Mouse (Mus musculus) hindbrain, embryonic 15.5 days (tissue): ENCODE measurements around the gene Sash1. TPM values are rescaled to one million over a fixed set of nuclear protein-coding genes. Genes with fewer than 3 reads are reported as not detected.

ENCODE experiments used
- ATAC-seq: fragments of 200-750 bp; cut with Nextera tagmentation; 2 replicates; pipeline ENCODE4 v1.8.0; 2017; ENCODE audit warnings: low read depth, moderate number of reproducible peaks, moderate TSS enrichment; ENCODE audit not compliant: low FRiP score
- H3K27ac ChIP-seq: fragments of 300-500 bp; sonication (generic); replicated peaks from 2 replicates; pipeline ENCODE4 v1.5.1; 2015; ENCODE audit warnings: mild to moderate bottlenecking, inconsistent platforms
- H3K27me3 ChIP-seq: fragments of 300-500 bp; sonication (generic); 2 replicates; pipeline ENCODE4 v1.6.1; 2015; ENCODE audit warnings: control low read depth, inconsistent platforms
- H3K36me3 ChIP-seq: fragments of 300-500 bp; sonication (generic); 2 replicates; pipeline ENCODE4 v1.6.1; 2015; ENCODE audit warnings: control low read depth, inconsistent platforms
- H3K4me1 ChIP-seq: fragments of 300-500 bp; sonication (generic); replicated peaks from 2 replicates; pipeline ENCODE4 v1.6.1; 2015; ENCODE audit warnings: control low read depth, inconsistent platforms
- H3K4me2 ChIP-seq: fragments of 300-500 bp; sonication (generic); 2 replicates; pipeline ENCODE4 v1.6.1; 2015; ENCODE audit warnings: moderate library complexity, mild to moderate bottlenecking, inconsistent platforms
- H3K4me3 ChIP-seq: fragments of 300-500 bp; sonication (generic); 2 replicates; pipeline ENCODE4 v1.5.1; 2015; ENCODE audit warnings: mild to moderate bottlenecking, inconsistent platforms
- H3K9ac ChIP-seq: fragments of 300-500 bp; sonication (generic); 2 replicates; pipeline ENCODE4 v1.6.1; 2015; ENCODE audit warnings: inconsistent platforms
- H3K9me3 ChIP-seq: fragments of 300-500 bp; sonication (generic); 2 replicates; pipeline ENCODE4 v1.6.1; 2016; ENCODE audit warnings: control low read depth, inconsistent platforms
- WGBS: fragments of 180-500 bp; shearing (Covaris S2); methylation state at CpG from one replicate; pipeline ENCODE4 v1.1.7; 2015; 5-methylcytosine and 5-hydroxymethylcytosine counted together
- polyA plus RNA-seq: library from polyadenylated mRNA; unstranded; fragments of >200 nt; fragmentation: Nextera tagmentation; extraction: Ambion mirVana; gene quantifications from 2 replicates; pipeline ENCODE4 v1.2.1, GENCODE M21; 2015

The Sash1 gene
- polyA plus RNA-seq, 1 experiment from 2014 or later: 3.1 TPM

DNA sequence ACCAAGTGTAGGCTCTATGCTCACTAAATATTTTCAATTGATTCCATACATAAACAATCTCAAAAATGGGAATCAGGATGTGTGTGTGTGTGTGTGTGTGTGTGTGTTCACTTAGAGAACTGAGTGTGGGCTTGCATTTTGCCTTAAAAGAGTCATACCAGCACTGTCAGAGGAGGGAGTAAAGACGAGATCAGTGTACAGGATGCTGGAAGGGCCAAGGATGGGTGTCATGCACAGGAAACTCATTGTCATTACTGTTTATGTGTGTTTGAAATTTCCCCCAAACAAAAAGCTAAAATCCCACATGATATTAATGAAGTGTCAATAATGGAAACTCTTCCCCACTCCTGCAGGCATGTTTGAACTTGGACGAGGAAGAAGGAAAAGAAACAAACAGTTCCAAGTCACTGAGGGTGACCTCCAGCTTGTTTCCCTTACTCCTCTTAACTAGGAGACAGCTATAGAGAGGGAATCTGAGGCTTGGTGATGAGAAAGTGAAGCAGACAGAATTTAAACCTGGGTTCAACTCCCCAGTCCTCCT lies 40.6 kb downstream of the Sash1 start:
- no peaks in the 10 kb centered on the region for H3K27me3 ChIP-seq
- no peak overlapping the region for H3K27ac ChIP-seq
- H3K4me2 ChIP-seq: no peak overlapping the region
- H3K4me1 ChIP-seq: peaks cover 3% of the 10 kb centered on the region; the same call in 1 of the 2 replicates
- H3K4me3 ChIP-seq: no peak overlapping the region
- H3K9ac ChIP-seq: no peak overlapping the region
- WGBS: 84% methylated on average over 2 of the region's 2 CpGs
- no peak for ATAC-seq
- no peaks in the 10 kb centered on the region for H3K9me3 ChIP-seq
- H3K36me3 ChIP-seq: no peaks in the 10 kb centered on the region

DNA sequence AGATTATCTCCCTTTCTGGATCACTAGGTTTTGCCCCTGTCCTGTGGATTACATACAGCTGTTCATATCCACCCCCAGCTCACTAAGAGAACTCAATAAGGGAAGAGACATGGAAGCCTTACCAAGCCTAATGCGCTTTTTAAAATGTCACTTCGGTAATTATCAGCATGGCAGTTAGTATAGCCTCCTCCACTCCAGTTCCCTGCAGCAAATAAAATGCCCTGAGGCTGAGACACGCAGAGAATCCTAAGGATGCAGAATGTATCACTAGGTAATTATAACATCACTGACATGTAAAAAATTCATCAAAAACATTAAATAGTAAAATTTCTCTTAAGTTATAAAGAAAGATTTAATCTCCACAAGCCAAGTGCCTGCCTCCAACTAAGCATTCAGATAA lies 45.9 kb downstream of the Sash1 start:
- H3K4me3 ChIP-seq: no peak overlapping the region
- H3K4me2 ChIP-seq: no peak overlapping the region
- H3K4me1 ChIP-seq: peaks cover 7% of the 10 kb centered on the region; the same call in 1 of the 2 replicates
- no peak overlapping the region for H3K27ac ChIP-seq
- H3K36me3 ChIP-seq: no peaks in the 10 kb centered on the region
- no peaks in the 10 kb centered on the region for H3K27me3 ChIP-seq
- H3K9ac ChIP-seq: no peak overlapping the region
- 51% methylated on average over 3 of the region's 3 CpGs for WGBS
- ATAC-seq: no peak
- no peaks in the 10 kb centered on the region for H3K9me3 ChIP-seq

DNA sequence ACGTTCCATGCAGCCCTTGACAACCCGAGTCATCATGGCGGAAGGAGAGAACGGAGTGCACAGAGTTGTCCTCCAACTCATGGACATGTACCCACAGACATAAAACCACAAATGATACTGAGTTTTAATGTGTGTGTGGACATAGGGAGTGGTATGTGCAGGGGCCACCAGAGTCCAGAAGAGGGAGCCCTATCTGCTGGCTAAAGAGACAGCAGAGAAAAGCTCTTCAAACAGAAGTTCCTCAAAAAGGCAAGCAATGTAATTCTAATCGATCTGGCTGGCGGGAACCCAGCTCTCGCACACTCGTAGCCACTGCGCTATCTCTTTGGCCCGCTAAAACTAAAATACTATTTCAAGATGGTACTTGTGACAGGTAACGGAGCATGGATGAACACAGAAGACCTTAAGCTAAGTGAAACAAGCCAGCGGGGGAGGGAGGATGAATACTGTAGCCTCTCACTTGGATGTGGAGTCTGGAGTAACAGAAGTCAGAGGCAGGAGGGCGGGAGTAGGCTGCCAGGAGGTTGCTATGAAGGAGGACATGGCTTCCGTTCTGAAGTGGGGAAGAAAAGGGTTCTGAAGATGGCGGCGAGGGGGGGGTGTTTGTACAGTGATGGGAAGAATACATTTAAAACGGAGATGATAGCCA lies 51.9 kb downstream of the Sash1 start:
- Histone ChIP-seq H3K27ac (no peak overlapping the region), H3K9me3 (no peaks in the 10 kb centered on the region), H3K4me2 (no peak overlapping the region), H3K4me3 (no peak overlapping the region), H3K9ac (no peak overlapping the region), H3K36me3 (no peaks in the 10 kb centered on the region), H3K27me3 (no peaks in the 10 kb centered on the region), H3K4me1 (no peaks in the 10 kb centered on the region)
- WGBS: 95% methylated on average over 17 of the region's 17 CpGs
- no peak for ATAC-seq

DNA sequence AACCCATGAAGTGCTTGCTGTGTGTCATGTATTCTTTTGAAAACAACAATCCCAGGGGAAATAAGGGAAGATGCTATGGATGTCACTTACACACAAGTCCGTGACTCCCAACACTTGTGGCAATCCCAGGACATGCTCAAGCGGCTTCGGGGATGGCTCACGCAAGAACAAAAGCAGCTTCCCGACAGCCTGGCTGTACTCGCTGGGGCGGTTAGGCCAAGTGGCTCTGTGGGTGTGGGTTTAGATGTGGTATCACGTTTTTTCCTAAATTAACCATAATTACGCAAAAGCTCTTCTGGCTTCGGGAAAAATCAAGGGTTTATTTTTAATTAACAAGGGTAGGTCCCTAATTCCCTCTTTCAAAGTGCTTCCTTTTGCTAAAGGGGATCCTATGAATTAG lies 59.6 kb downstream of the Sash1 start:
- no peak for ATAC-seq
- H3K9ac ChIP-seq: no peak overlapping the region
- H3K27me3 ChIP-seq: no peaks in the 10 kb centered on the region
- H3K9me3 ChIP-seq: no peaks in the 10 kb centered on the region
- H3K4me1 ChIP-seq: no peaks in the 10 kb centered on the region
- WGBS: 59% methylated on average over 10 of the region's 10 CpGs
- H3K27ac ChIP-seq: no peak overlapping the region
- H3K4me2 ChIP-seq: no peak overlapping the region
- no peak overlapping the region for H3K4me3 ChIP-seq
- no peaks in the 10 kb centered on the region for H3K36me3 ChIP-seq

DNA sequence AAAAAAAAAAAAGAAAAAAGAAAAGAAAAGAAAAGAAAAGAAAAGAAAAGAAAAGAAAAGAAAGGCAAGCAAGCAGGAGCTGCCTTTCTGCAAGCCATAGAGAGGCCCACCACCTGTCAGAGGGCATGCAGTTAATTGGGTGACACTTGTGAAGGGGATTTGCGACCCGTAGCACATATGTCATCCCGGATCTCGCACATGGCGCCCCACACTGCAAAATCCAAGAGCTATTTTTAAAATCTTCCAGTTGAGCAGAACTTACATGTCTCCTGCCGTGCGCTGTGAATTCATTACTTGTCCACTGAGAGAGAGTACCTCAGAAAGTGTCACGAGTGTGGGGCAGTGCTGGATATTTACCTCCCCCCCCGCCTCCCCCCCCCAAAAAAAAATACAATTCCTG lies 60.0 kb downstream of the Sash1 start:
- no peak overlapping the region for H3K9ac ChIP-seq
- ATAC-seq: 0 out of 2 replicates have a peak, but pooled peaks have one; percentile 67
- H3K27me3 ChIP-seq: no peaks in the 10 kb centered on the region
- no peak overlapping the region for H3K4me3 ChIP-seq
- no peaks in the 10 kb centered on the region for H3K4me1 ChIP-seq
- no peaks in the 10 kb centered on the region for H3K36me3 ChIP-seq
- H3K27ac ChIP-seq: no peak overlapping the region
- H3K9me3 ChIP-seq: no peaks in the 10 kb centered on the region
- no peak overlapping the region for H3K4me2 ChIP-seq
- 43% methylated on average over 9 of the region's 9 CpGs for WGBS

DNA sequence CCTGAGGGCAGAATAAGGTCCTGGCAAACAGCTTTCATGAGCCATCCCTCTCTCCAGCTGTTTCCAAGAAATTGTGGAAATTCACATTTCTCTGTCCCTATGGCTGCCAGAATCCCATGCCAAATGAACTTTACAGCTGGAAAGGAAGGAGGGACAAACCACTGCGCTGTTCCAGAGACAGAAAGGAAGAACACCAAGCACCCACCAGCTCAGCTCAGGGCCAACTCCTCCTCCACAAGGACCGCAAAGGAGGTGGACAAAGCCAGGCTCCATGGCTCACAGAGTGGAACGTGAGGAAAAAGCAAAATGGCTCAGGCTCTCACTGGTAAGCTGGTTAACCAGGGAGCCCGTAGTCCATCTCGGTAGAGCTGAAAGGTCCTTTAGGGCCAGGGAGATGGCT lies 67.8 kb downstream of the Sash1 start:
- Histone ChIP-seq H3K27me3 (no peaks in the 10 kb centered on the region), H3K9me3 (no peaks in the 10 kb centered on the region), H3K27ac (no peak overlapping the region), H3K4me2 (no peak overlapping the region), H3K36me3 (no peaks in the 10 kb centered on the region), H3K4me3 (no peak overlapping the region), H3K9ac (no peak overlapping the region), H3K4me1 (no peaks in the 10 kb centered on the region; the same call in 1 of the 2 replicates)
- ATAC-seq: no peak
- WGBS: 84% methylated on average over 5 of the region's 5 CpGs

DNA sequence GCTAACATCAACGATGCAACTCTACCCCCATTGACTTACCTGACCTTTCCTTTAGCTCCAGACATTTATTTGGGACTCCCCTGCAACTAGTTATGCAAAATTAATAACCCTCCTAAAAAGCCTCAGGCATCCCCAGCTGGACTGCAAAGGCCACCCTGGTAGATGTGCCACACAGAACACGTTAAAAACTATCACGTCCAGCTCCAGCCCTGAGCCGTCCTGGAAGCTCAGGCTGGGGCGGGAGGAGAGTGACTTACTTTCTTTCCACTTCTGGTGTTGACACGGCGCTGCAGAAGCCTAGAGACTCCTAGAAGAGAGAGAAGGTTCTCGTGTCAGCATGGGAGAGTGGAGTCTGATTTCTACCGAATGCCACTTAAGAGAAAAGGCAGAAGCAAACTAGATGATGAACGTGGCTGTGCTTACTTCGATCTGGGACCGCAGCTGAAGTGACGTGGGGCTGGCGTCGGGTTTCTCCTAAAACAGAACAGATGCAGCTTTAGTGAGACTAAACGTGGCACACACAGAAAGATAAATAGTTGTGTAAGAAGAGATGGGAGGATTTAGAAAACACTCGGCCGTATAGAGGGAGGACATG lies 71.8 kb downstream of the Sash1 start:
- WGBS: 76% methylated on average over 18 of the region's 18 CpGs
- no peaks in the 10 kb centered on the region for H3K27me3 ChIP-seq
- H3K4me1 ChIP-seq: no peaks in the 10 kb centered on the region; the same call in 1 of the 2 replicates
- no peaks in the 10 kb centered on the region for H3K36me3 ChIP-seq
- H3K4me3 ChIP-seq: no peak overlapping the region
- H3K4me2 ChIP-seq: no peak overlapping the region
- ATAC-seq: no peak
- no peak overlapping the region for H3K27ac ChIP-seq
- H3K9me3 ChIP-seq: no peaks in the 10 kb centered on the region
- H3K9ac ChIP-seq: no peak overlapping the region

DNA sequence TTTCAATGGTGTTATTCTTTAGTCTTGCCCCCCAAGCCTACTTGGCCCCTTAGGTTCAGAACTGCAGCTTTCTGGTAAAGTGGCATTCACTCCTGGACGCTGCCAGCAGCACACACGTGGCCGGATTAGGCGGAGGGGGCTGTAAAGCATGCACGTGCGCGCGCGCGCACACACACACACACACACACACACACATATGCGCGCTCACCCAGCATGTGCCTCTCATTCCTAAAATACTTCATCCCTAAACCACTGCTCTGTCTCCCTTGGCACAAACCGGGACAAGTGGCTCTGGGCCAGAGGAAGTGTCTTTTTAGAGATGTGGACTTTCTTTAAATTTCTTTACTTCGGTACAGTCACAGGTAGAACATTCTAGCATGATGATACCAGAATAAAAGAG lies 72.6 kb downstream of the Sash1 start:
- Histone ChIP-seq H3K27me3 (no peaks in the 10 kb centered on the region), H3K4me3 (no peak overlapping the region), H3K4me2 (no peak overlapping the region), H3K9me3 (no peaks in the 10 kb centered on the region), H3K4me1 (no peaks in the 10 kb centered on the region; the same call in 1 of the 2 replicates), H3K9ac (no peak overlapping the region), H3K27ac (no peak overlapping the region), H3K36me3 (no peaks in the 10 kb centered on the region)
- 82% methylated on average over 14 of the region's 14 CpGs for WGBS
- ATAC-seq: no peak

DNA sequence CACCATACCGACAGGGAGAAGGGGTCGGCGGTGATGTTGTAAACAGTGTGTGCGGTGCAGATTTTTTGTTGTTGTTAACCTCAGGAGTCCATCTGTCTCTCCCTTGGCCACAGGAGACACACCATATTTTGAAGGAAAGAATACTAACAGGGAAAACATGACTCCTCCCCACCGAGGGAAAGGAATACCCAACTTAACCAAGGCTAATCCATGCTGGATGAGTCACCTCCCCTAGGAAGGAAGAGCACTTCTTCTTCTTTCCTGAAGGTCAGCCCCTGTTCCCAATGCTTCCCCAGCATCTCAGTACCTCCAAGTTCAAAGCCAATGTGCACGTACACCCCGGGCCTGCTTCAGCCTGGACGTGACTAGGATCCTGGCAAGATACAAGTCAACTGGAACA lies 73.1 kb downstream of the Sash1 start:
- no peaks in the 10 kb centered on the region for H3K9me3 ChIP-seq
- no peak overlapping the region for H3K4me2 ChIP-seq
- H3K4me1 ChIP-seq: no peaks in the 10 kb centered on the region; the same call in 1 of the 2 replicates
- ATAC-seq: no peak
- no peak overlapping the region for H3K27ac ChIP-seq
- H3K27me3 ChIP-seq: no peaks in the 10 kb centered on the region
- no peak overlapping the region for H3K9ac ChIP-seq
- no peaks in the 10 kb centered on the region for H3K36me3 ChIP-seq
- 86% methylated on average over 8 of the region's 8 CpGs for WGBS
- H3K4me3 ChIP-seq: no peak overlapping the region

DNA sequence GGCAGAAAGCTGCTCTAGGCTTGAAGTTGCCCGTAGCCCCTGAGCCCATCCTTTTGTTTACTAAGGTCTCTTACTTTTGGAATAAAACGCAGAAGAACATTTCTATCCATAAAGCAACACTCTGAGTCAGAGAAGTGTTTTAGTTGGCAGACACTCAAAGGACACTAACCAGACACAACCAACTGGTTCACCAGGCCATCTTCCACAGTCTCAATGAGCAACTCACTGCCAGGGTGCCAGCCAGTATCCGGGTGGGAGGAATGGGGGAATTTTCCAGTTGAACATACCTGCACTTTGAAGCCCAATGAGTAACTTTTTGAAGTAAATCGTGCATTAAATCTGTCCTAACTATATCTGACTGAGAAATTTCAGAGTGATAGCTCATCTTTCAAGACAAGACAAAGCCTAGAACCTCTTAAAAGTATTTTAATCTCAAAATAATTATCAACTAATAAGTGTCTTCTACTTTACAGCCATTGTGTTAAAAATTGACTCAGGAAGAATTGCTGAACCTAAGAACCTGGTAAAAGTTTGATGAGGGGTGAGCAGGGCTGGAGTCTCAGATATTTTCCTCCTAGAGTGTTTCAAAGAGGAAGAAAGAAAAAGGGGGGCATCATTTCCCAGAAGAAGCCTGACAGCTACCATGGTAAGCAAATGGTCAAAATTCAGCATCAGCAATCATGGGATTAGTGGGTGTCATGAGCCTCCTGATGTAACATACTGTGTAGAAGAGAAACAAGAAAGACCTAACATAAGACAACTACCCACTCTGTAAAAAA lies 74.4 kb downstream of the Sash1 start:
- no peaks in the 10 kb centered on the region for H3K27me3 ChIP-seq
- no peaks in the 10 kb centered on the region; the same call in 1 of the 2 replicates for H3K4me1 ChIP-seq
- no peak overlapping the region for H3K4me2 ChIP-seq
- H3K36me3 ChIP-seq: no peaks in the 10 kb centered on the region
- H3K4me3 ChIP-seq: no peak overlapping the region
- ATAC-seq: no peak
- no peak overlapping the region for H3K9ac ChIP-seq
- no peaks in the 10 kb centered on the region for H3K9me3 ChIP-seq
- no peak overlapping the region for H3K27ac ChIP-seq
- WGBS: 90% methylated on average over 4 of the region's 4 CpGs

DNA sequence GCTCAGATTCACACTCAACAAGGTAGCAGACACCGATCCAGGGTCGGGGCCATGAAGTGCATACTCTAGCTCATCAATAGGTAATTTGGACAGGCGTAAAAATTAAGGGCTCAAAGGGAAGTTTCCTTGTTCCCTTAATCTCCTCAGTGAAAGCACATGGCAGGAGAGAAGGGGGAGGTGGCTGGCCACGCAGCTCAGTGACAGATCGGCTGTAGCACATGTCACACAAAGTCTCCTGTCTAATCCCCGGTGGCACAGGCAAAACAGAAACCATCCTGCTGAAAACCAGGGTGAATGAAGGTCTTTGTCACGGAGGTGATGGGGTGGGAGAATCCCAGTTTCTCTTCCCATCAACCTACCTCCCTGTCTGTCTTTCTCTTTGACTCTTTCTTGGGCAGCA lies 75.4 kb downstream of the Sash1 start:
- Histone ChIP-seq H3K9ac (no peak overlapping the region), H3K9me3 (no peaks in the 10 kb centered on the region), H3K4me1 (no peaks in the 10 kb centered on the region; the same call in 1 of the 2 replicates), H3K4me2 (no peak overlapping the region), H3K36me3 (no peaks in the 10 kb centered on the region), H3K27me3 (no peaks in the 10 kb centered on the region), H3K27ac (no peak overlapping the region), H3K4me3 (no peak overlapping the region)
- 67% methylated on average over 7 of the region's 7 CpGs for WGBS
- ATAC-seq: no peak

DNA sequence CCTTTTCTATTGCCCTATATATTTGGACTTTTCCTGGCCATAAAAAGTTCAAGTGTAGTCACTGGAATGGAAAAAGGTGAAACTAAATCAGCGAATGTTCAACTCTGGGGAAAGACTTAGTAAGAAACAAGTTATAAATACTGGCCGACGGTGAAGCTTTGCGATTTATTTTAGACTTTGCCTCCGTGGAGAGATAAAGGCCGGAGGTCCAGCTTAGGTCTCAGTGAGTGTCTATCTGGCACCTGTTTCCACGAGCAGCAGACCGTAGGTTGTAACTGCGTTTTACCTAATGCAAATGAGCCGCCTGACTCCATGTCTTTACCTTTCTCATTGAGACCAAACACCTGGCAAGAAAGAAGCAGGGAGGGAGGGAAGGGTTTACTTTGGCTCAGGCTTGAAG lies 77.5 kb downstream of the Sash1 start:
- Histone ChIP-seq H3K27me3 (no peaks in the 10 kb centered on the region), H3K4me3 (no peak overlapping the region), H3K9ac (no peak overlapping the region), H3K27ac (no peak overlapping the region), H3K9me3 (no peaks in the 10 kb centered on the region), H3K4me1 (peaks cover 10% of the 10 kb centered on the region), H3K4me2 (no peak overlapping the region), H3K36me3 (no peaks in the 10 kb centered on the region)
- no peak for ATAC-seq
- 92% methylated on average over 10 of the region's 10 CpGs for WGBS
